Mouse (Mus musculus) MEL (cell line): ENCODE measurements around the gene Gfod1. TPM values are rescaled to one million over a fixed set of nuclear protein-coding genes. Genes with fewer than 3 reads are reported as not detected.

Experiments
- DNase-seq: peaks from one replicate; pipeline ENCODE4 v3.0.0; 2011; ENCODE audit warnings: low read depth, low spot score
- H3K27ac ChIP-seq: 2 replicates; pipeline ENCODE4 v1.5.1; 2012; ENCODE audit warnings: low read depth, mild to moderate bottlenecking, control low read depth, low read length, moderate library complexity; ENCODE audit not compliant: control insufficient read depth
- H3K27me3 ChIP-seq, 2 experiments: fragments of 150-350 bp in 1 of 2; sonication (generic) in 1 of 2; 2 replicates each; pipeline ENCODE4 v1.6.1; 2012; ENCODE audit warnings: low read length in 2 of 2, mild to moderate bottlenecking in 2 of 2, improper control_type of control experiment in 1 of 2, moderate library complexity in 1 of 2; ENCODE audit not compliant: insufficient read depth in 2 of 2, control insufficient read depth in 1 of 2
- H3K36me3 ChIP-seq, 2 experiments: 2 replicates each; pipeline ENCODE4 v1.6.1; 2012 to 2014; ENCODE audit warnings: low read length in 2 of 2, improper control_type of control experiment in 1 of 2, inconsistent platforms in 1 of 2, mild to moderate bottlenecking in 1 of 2; ENCODE audit not compliant: insufficient read depth in 2 of 2, control insufficient read depth in 1 of 2
- H3K4me1 ChIP-seq, 2 experiments: fragments of 150-350 bp in 1 of 2; sonication (generic) in 1 of 2; 2 replicates each; pipeline ENCODE4 v1.6.1; 2012; ENCODE audit warnings: low read length in 2 of 2, improper control_type of control experiment in 1 of 2, mild to moderate bottlenecking in 1 of 2; ENCODE audit not compliant: insufficient read depth in 2 of 2, control insufficient read depth in 1 of 2
- H3K4me3 ChIP-seq, 2 experiments: fragments of 150-350 bp in 1 of 2; sonication (generic) in 1 of 2; 2 replicates each; pipeline ENCODE4 v1.5.1; 2012; ENCODE audit warnings: low read depth in 2 of 2, low read length in 2 of 2, mild to moderate bottlenecking in 2 of 2, moderate library complexity in 2 of 2, control low read depth in 1 of 2, improper control_type of control experiment in 1 of 2; ENCODE audit not compliant: control insufficient read depth in 1 of 2, insufficient read depth in 1 of 2
- H3K79me2 ChIP-seq: 2 replicates; pipeline ENCODE4 v1.6.1; 2012; ENCODE audit warnings: mild to moderate bottlenecking, low read length, moderate library complexity; ENCODE audit not compliant: control insufficient read depth, poor library complexity, insufficient read depth
- H3K9ac ChIP-seq: 2 replicates; pipeline ENCODE4 v1.6.1; 2012; ENCODE audit warnings: low read depth, mild to moderate bottlenecking, control low read depth, low read length, moderate library complexity; ENCODE audit not compliant: control insufficient read depth, poor library complexity, severe bottlenecking
- H3K9me3 ChIP-seq: fragments of 150-350 bp; sonication (generic); replicated peaks from 2 replicates; pipeline ENCODE4 v1.6.1; 2012; ENCODE audit warnings: mild to moderate bottlenecking, low read length, improper control_type of control experiment, moderate library complexity; ENCODE audit not compliant: insufficient read depth
- CHD2 ChIP-seq: IDR thresholded peaks from 2 replicates; pipeline ENCODE4 v1.6.1; 2011; ENCODE audit warnings: low read length, improper control_type of control experiment
- ELF1 ChIP-seq: IDR thresholded peaks from 2 replicates; pipeline ENCODE4 v1.6.1; 2014; ENCODE audit warnings: low read depth, mild to moderate bottlenecking, inconsistent platforms, low read length, improper control_type of control experiment, moderate library complexity
- ETS1 ChIP-seq: IDR thresholded peaks from 2 replicates; pipeline ENCODE4 v1.6.1; 2012; ENCODE audit warnings: low read depth, mild to moderate bottlenecking, inconsistent platforms, low read length, improper control_type of control experiment, moderate library complexity
- HCFC1 ChIP-seq: IDR thresholded peaks from 2 replicates; pipeline ENCODE4 v1.6.1; 2012; ENCODE audit warnings: low read depth, mild to moderate bottlenecking, inconsistent platforms, low read length, improper control_type of control experiment, moderate library complexity
- JUND ChIP-seq: IDR thresholded peaks from 2 replicates; pipeline ENCODE4 v1.6.1; 2011; ENCODE audit warnings: low read depth, mild to moderate bottlenecking, improper control_type of control experiment, low read length
- KAT2A ChIP-seq: conservative IDR thresholded peaks from 2 replicates; pipeline ENCODE4 v1.6.1; 2012; ENCODE audit warnings: low read depth, low read length, improper control_type of control experiment, inconsistent platforms
- MAFK ChIP-seq: IDR thresholded peaks from 2 replicates; pipeline ENCODE4 v1.6.1; 2011; ENCODE audit warnings: low read depth, mild to moderate bottlenecking, low read length, improper control_type of control experiment, borderline replicate concordance
- MAX ChIP-seq: IDR thresholded peaks from 2 replicates; pipeline ENCODE4 v1.6.1; 2011; ENCODE audit warnings: low read length, improper control_type of control experiment
- MXI1 ChIP-seq: IDR thresholded peaks from 2 replicates; pipeline ENCODE4 v1.6.1; 2011; ENCODE audit warnings: mild to moderate bottlenecking, low read depth, low read length, improper control_type of control experiment
- MYC ChIP-seq: IDR thresholded peaks from 2 replicates; pipeline ENCODE4 v1.6.1; 2011; ENCODE audit warnings: low read depth, mild to moderate bottlenecking, low read length, improper control_type of control experiment, moderate library complexity
- NELFE ChIP-seq: IDR thresholded peaks from 2 replicates; pipeline ENCODE4 v1.6.1; 2011; ENCODE audit warnings: low read depth, low read length, improper control_type of control experiment
- RAD21 ChIP-seq: IDR thresholded peaks from 2 replicates; pipeline ENCODE4 v1.6.1; 2011; ENCODE audit warnings: mild to moderate bottlenecking, low read depth, low read length, improper control_type of control experiment
- RCOR1 ChIP-seq: IDR thresholded peaks from 2 replicates; pipeline ENCODE4 v1.6.1; 2012; ENCODE audit warnings: low read depth, mild to moderate bottlenecking, inconsistent platforms, low read length, improper control_type of control experiment
- SMC3 ChIP-seq: IDR thresholded peaks from 2 replicates; pipeline ENCODE4 v1.6.1; 2011; ENCODE audit warnings: low read depth, low read length, improper control_type of control experiment
- TAL1 ChIP-seq: IDR thresholded peaks from 2 replicates; pipeline ENCODE4 v1.6.1; 2012; ENCODE audit warnings: mild to moderate bottlenecking, inconsistent platforms, low read length, moderate library complexity, mixed read lengths
- TBP ChIP-seq: IDR thresholded peaks from 2 replicates; pipeline ENCODE4 v1.8.0; 2011; ENCODE audit warnings: low read depth, low read length, improper control_type of control experiment
- TCF12 ChIP-seq: IDR thresholded peaks from 2 replicates; pipeline ENCODE4 v1.6.1; 2014; ENCODE audit warnings: low read depth, mild to moderate bottlenecking, inconsistent platforms, low read length, improper control_type of control experiment, moderate library complexity
- UBTF ChIP-seq: IDR thresholded peaks from 2 replicates; pipeline ENCODE4 v1.6.1; 2012; ENCODE audit warnings: low read depth, mild to moderate bottlenecking, inconsistent platforms, low read length, improper control_type of control experiment, moderate library complexity, borderline replicate concordance; ENCODE audit not compliant: insufficient read depth
- ZC3H11A ChIP-seq: IDR thresholded peaks from 2 replicates; pipeline ENCODE4 v1.6.1; 2012; ENCODE audit warnings: low read depth, mild to moderate bottlenecking, inconsistent platforms, low read length, improper control_type of control experiment
- polyA plus RNA-seq, 2 experiments: library from polyadenylated mRNA; stranded (reverse) in 1 of 2; unstranded in 1 of 2; fragments of >175 nt in 1 of 2; fragments of >200 nt in 1 of 2; gene quantifications; 2 replicates each; pipeline versions ENCODE4 v1.2.1 to v1.2.4; 2012; ENCODE audit warnings: low replicate concordance in 2 of 2, low read depth in 1 of 2; ENCODE audit not compliant: insufficient read length in 2 of 2, insufficient read depth in 1 of 2, missing spikeins in 1 of 2
- total RNA-seq: library from RNA; depleted of rRNA; stranded (reverse); fragments of 300-350 nt; gene quantifications from 2 replicates; pipeline ENCODE4 v1.2.3, GENCODE M21; 2012

Gfod1 gene
- total and polyA plus RNA-seq, 3 experiments: 0.27 to 0.93 TPM; not detected in 1

DNA sequence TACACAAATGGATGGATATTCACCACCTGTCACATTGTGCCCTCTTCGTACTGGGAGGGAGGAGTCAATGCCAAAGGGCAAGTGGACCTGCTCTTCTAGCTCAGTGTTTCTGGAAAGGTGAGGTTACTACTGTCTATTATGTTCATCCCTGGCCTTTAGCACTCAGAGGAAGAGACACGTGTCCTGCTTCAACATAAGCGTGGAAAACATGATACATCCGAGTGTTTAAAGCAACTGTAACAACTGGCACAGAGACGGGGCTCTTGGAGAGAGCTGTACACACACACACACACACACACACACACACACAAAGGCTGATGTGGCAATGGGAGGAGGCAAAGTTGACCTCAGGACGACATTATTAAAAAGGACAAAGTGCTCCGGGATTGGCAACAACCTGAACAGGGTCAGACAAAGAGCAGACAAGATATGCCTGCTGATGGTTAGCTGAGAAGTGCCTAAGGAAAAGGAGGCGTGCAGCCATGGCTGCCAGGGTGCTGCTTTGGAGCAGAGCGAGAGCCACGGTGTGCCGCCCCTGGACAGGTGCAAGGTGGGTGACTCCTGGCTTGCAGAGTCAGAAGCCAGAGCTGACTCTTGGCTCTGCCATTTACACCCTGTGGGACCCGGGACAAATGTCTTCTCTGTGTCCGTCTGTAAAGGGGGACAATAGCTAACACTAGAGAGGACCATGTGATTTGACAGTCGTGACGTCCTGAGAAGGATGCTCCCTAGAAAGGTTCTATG, 1.4 kb upstream of the Gfod1 start:
- Histone ChIP-seq H3K36me3 (peaks cover 0 to 5% of the 10 kb centered on the region in 2 experiments; a peak in 2 of 4 replicates), H3K9ac (no peak overlapping the region), H3K4me1 (peaks cover 0 to 11% of the 10 kb centered on the region in 2 experiments; a peak in 2 of 4 replicates), H3K9me3 (no peaks in the 10 kb centered on the region), H3K27me3 (no peaks in the 10 kb centered on the region), H3K79me2 (no peaks in the 10 kb centered on the region)
- no peak for DNase-seq
- TF ChIP-seq TBP: no peak
- TF ChIP-seq RAD21: no peak
- TF ChIP-seq SMC3: no peak
- TF ChIP-seq ETS1: no peak
- no peak for TF ChIP-seq KAT2A
- no peak for TF ChIP-seq TAL1
- TF ChIP-seq MAX: no peak
- TF ChIP-seq MAFK: no peak
- no peak for TF ChIP-seq ELF1
- no peak for TF ChIP-seq UBTF
- TF ChIP-seq, all 39 proteins: peak for 0
- H3K27ac ChIP-seq: no peak overlapping the region
- H3K4me3 ChIP-seq: no peak overlapping the region

GRCm38 (mm10) chr13:43304700-43305099, 728 bp upstream of the Gfod1 start:
- H3K4me3 ChIP-seq: peak overlapping the region in 1 of 2 experiments; percentile 3; a peak in 1 of 4 replicates
- H3K36me3 ChIP-seq: peaks cover 0 to 5% of the 10 kb centered on the region in 2 experiments; a peak in 2 of 4 replicates
- H3K27me3 ChIP-seq: no peaks in the 10 kb centered on the region
- no peak for TF ChIP-seq NELFE
- TF ChIP-seq MYC: no peak
- no peak for TF ChIP-seq UBTF
- no peak for TF ChIP-seq MXI1
- no peak for TF ChIP-seq MAX
- TF ChIP-seq HCFC1: no peak
- TF ChIP-seq JUND: no peak
- no peak for TF ChIP-seq ETS1
- TF ChIP-seq RCOR1: no peak
- no peak for TF ChIP-seq TCF12
- no peak for TF ChIP-seq RAD21
- TF ChIP-seq CHD2: no peak
- no peak for TF ChIP-seq ZC3H11A
- no peak for TF ChIP-seq TBP
- H3K4me1 ChIP-seq: peaks cover 0 to 11% of the 10 kb centered on the region in 2 experiments; a peak in 2 of 4 replicates
- no peaks in the 10 kb centered on the region for H3K9me3 ChIP-seq
- H3K79me2 ChIP-seq: no peaks in the 10 kb centered on the region
- no peak for DNase-seq
- no peak overlapping the region for H3K27ac ChIP-seq
- no peak overlapping the region for H3K9ac ChIP-seq
